Mouse (Mus musculus): ENCODE measurements around the gene Gp1ba.

Gp1ba gene

GRCm38 (mm10) chr11:70674014-70674413, 35.1 kb downstream of the Gp1ba start:
- DNase-seq, result no peak

GRCm38 (mm10) chr11:70674501-70674900, 35.6 kb downstream of the Gp1ba start:
- no peak for DNase-seq

- no peak for DNase-seq
These were observed 39.2 kb downstream of the Gp1ba start for GRCm38 (mm10) chr11:70678092-70678491.

GRCm38 (mm10) chr11:70678576-70678975, 39.7 kb downstream of the Gp1ba start:
- DNase-seq, result no peak

GRCm38 (mm10) chr11:70679361-70679760, 40.4 kb downstream of the Gp1ba start:
- DNase-seq, result no peak

GRCm38 (mm10) chr11:70679894-70680293, 41.0 kb downstream of the Gp1ba start:
- DNase-seq, result peak; percentile 58 to 62

GRCm38 (mm10) chr11:70681170-70681569, 42.2 kb downstream of the Gp1ba start:
- no peak for DNase-seq

- peak in 1 of 2 experiments; percentile 63 for DNase-seq
These were observed 43.1 kb downstream of the Gp1ba start for GRCm38 (mm10) chr11:70681897-70682581.

GRCm38 (mm10) chr11:70683640-70684039, 44.7 kb downstream of the Gp1ba start:
- no peak for DNase-seq

GRCm38 (mm10) chr11:70686901-70687566, 48.1 kb downstream of the Gp1ba start:
- DNase-seq, result peak; percentile 44

- DNase-seq, result peak; percentile 92 to 93
These were observed 48.8 kb downstream of the Gp1ba start, which contains the start of gene Camta2 for GRCm38 (mm10) chr11:70687601-70688199. Gene Camta2, minus strand, starts transcription at chr11:70688105.

- no peak for DNase-seq
These were observed 49.5 kb downstream of the Gp1ba start for GRCm38 (mm10) chr11:70688372-70688771.

- no peak for DNase-seq
These were observed 50.7 kb downstream of the Gp1ba start for GRCm38 (mm10) chr11:70689578-70689977.
